Mouse (Mus musculus) C2C12 (cell line): ENCODE results near the gene Capzb.

Experiments used
- CTCF ChIP-seq: IDR thresholded peaks from one replicate; pipeline ENCODE4 v1.5.1; 2011; ENCODE audit not compliant: control insufficient read depth, insufficient read depth, insufficient read length
- MAX ChIP-seq: IDR thresholded peaks from one replicate; pipeline ENCODE4 v1.6.1; 2011; ENCODE audit warnings: mild to moderate bottlenecking, control low read depth
- MYOG ChIP-seq: IDR thresholded peaks from one replicate; pipeline ENCODE4 v1.6.1; 2011; ENCODE audit not compliant: control insufficient read depth, insufficient read length; ENCODE audit errors: extremely low read depth
- USF1 ChIP-seq: IDR thresholded peaks from one replicate; pipeline ENCODE4 v1.6.1; 2011; ENCODE audit warnings: low read depth, mild to moderate bottlenecking, control low read depth, moderate library complexity

- no peak for TF ChIP-seq MYOG
- no peak for TF ChIP-seq CTCF
- TF ChIP-seq USF1 = no peak
- no peak for TF ChIP-seq MAX
These were observed 26.5 kb upstream of the Capzb start for GRCm38 (mm10) chr4:139166244-139166643.
